Mouse (Mus musculus) liver, embryonic 15.5 days (tissue): Measurements from ENCODE around the gene OR5BS1P. TPM values are rescaled to one million over a fixed set of nuclear protein-coding genes. Genes with fewer than 3 reads are reported as not detected.
"Not testable (repeated sequence)": the region's sequence is repeated elsewhere in the genome, so short reads cannot be mapped to it uniquely, and the experiment has no call there.

Experiments used
- ATAC-seq: fragments of 200-750 bp; cut with Nextera tagmentation; 2 replicates; pipeline ENCODE4 v1.8.0; 2017; ENCODE audit warnings: moderate number of reproducible peaks, mild to moderate bottlenecking, moderate library complexity; ENCODE audit not compliant: insufficient read depth
- H3K27ac ChIP-seq: fragments of 300-500 bp; sonication (generic); replicated peaks from 2 replicates; pipeline ENCODE4 v1.5.1; 2015; ENCODE audit warnings: mild to moderate bottlenecking, inconsistent platforms
- H3K27me3 ChIP-seq: fragments of 300-500 bp; sonication (generic); 2 replicates; pipeline ENCODE4 v1.6.1; 2015; ENCODE audit warnings: mild to moderate bottlenecking, inconsistent platforms
- H3K36me3 ChIP-seq: fragments of 300-500 bp; sonication (generic); replicated peaks from 2 replicates; pipeline ENCODE4 v1.6.1; 2015; ENCODE audit warnings: moderate library complexity, mild to moderate bottlenecking, inconsistent platforms
- H3K4me1 ChIP-seq: fragments of 300-500 bp; sonication (generic); replicated peaks from 2 replicates; pipeline ENCODE4 v1.6.1; 2015; ENCODE audit warnings: inconsistent platforms
- H3K4me2 ChIP-seq: fragments of 300-500 bp; sonication (generic); 2 replicates; pipeline ENCODE4 v1.6.1; 2015; ENCODE audit warnings: moderate library complexity, mild to moderate bottlenecking, inconsistent platforms
- H3K4me3 ChIP-seq: fragments of 300-500 bp; sonication (generic); replicated peaks from 2 replicates; pipeline ENCODE4 v1.5.1; 2015; ENCODE audit warnings: mild to moderate bottlenecking, inconsistent platforms
- H3K9ac ChIP-seq: fragments of 300-500 bp; sonication (generic); 2 replicates; pipeline ENCODE4 v1.6.1; 2015; ENCODE audit warnings: moderate library complexity, mild to moderate bottlenecking, inconsistent platforms
- H3K9me3 ChIP-seq: fragments of 300-500 bp; sonication (generic); replicated peaks from 2 replicates; pipeline ENCODE4 v1.6.1; 2016; ENCODE audit warnings: inconsistent platforms
- WGBS: fragments of 180-500 bp; shearing (Covaris S2); methylation state at CpG from one replicate; pipeline ENCODE4 v1.1.7; 2015; ENCODE audit warnings: mixed read lengths; ENCODE audit not compliant: insufficient replicate concordance; 5-methylcytosine and 5-hydroxymethylcytosine counted together
- polyA plus RNA-seq: library from polyadenylated mRNA; unstranded; fragments of >200 nt; fragmentation: Nextera tagmentation; extraction: Ambion mirVana; gene quantifications from 2 replicates; pipeline ENCODE4 v1.2.1, GENCODE M21; 2015

The OR5BS1P gene
- polyA plus RNA-seq, result not detected in 2 replicates

DNA sequence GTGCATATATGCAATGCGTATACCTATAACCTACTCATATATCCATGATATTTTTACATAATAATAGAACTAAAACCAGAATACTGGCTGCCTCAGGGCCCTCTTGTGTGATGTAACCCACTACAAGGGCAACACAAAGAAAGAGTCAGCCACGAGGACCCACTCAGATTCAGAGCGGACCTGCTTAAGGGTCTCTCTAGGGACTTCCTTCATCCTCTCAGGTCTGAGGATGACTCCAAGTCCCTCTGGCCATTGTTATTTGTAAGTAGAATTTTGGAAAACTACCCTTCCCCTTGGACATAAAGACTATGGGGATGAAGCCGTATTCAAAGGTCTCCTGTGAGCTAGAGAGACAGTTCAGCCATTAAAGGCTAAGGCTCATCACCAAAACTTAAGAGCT is at the start of gene OR5BS1P:
Gene OR5BS1P, plus strand, starts transcription at position 301 of the 400 bp plus-strand sequence.
- 64% methylated on average over 4 of the region's 4 CpGs for WGBS
- Histone ChIP-seq H3K27ac (no peak within 1 kb of the TSS), H3K27me3 (no peaks in the 10 kb centered on the region), H3K4me1 (no peaks in the 10 kb centered on the region), H3K36me3 (no peaks in the 10 kb centered on the region), H3K4me2 (no peak within 1 kb of the TSS), H3K9me3 (no peaks in the 10 kb centered on the region), H3K9ac (no peak within 1 kb of the TSS), H3K4me3 (no peak within 1 kb of the TSS)
- no peak for ATAC-seq

DNA sequence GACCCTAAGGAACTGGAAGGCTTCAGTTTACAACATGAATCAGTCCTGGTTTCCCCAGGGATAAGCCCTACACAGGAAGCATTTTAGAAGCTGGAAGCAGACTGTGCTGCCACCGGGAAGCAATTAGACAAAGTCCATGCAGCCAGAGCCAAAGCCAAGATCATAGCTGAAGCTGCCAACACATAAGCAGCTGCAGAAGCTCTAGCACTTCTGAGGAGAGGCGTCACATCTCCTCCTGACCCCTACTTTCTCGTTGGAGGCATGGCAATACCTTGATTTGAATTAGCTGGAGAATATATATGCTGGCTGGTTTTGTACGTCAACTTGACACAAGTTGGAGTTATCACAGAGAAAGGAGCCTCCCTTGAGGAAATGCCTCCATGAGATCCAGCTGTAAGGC is 48.8 kb upstream of the OR5BS1P start:
- Histone ChIP-seq H3K4me2 (no peak overlapping the region), H3K4me3 (no peak overlapping the region), H3K27ac (no peak overlapping the region), H3K4me1 (no peaks in the 10 kb centered on the region), H3K27me3 (no peaks in the 10 kb centered on the region), H3K9ac (no peak overlapping the region), H3K9me3 (no peaks in the 10 kb centered on the region), H3K36me3 (no peaks in the 10 kb centered on the region)
- 44% methylated on average over 4 of the region's 4 CpGs for WGBS
- no peak for ATAC-seq

DNA sequence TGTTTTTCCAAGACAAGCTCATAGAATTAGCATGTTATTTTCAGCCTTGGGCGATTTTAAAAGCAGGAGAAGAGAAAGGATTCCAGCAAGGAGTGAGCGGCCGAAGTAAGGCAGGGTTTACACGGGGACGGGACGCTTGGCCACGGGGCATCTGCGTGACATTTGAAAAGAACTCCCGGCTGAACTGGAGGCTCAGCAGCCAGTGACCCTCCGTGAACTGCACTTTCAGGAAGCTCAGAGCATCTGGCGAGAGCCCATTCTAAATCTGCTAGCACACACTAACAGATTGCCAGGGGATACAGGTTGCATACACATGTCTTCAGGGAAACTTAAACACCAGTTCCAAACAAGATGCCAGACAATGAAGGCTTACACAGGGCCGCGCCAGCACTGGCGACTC is 45.4 kb upstream of the OR5BS1P start:
- Histone ChIP-seq H3K4me3 (no peak overlapping the region), H3K36me3 (no peaks in the 10 kb centered on the region), H3K9ac (no peak overlapping the region), H3K27me3 (no peaks in the 10 kb centered on the region), H3K4me2 (no peak overlapping the region), H3K9me3 (no peaks in the 10 kb centered on the region), H3K4me1 (no peaks in the 10 kb centered on the region), H3K27ac (no peak overlapping the region)
- ATAC-seq, result no peak
- WGBS, result 63% methylated on average over 14 of the region's 14 CpGs

DNA sequence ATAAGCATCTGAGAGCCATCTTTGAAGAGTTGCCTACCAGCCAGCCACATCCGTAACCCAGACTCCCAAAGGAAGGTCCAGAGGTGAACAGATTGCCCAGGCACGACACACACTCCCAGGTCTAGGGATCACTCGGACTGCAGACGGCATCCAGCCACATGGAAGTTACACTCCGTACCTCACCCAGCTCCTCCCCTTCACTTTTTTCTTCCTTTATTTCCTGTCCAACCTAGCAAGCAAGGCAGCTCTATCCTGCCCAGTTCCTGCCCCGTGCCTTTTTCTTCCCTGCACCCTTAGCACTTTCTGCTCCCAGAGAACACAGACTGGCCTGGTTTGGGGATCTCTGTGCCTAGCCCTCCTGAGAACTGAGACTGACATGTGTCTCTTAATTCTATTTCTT is 44.9 kb upstream of the OR5BS1P start:
- no peak for ATAC-seq
- no peak overlapping the region for H3K4me3 ChIP-seq
- WGBS, result 40% methylated on average over 6 of the region's 6 CpGs
- no peaks in the 10 kb centered on the region for H3K36me3 ChIP-seq
- H3K9me3 ChIP-seq, result no peaks in the 10 kb centered on the region
- no peak overlapping the region for H3K27ac ChIP-seq
- H3K4me2 ChIP-seq, result no peak overlapping the region
- no peak overlapping the region for H3K9ac ChIP-seq
- H3K27me3 ChIP-seq, result no peaks in the 10 kb centered on the region
- no peaks in the 10 kb centered on the region for H3K4me1 ChIP-seq

DNA sequence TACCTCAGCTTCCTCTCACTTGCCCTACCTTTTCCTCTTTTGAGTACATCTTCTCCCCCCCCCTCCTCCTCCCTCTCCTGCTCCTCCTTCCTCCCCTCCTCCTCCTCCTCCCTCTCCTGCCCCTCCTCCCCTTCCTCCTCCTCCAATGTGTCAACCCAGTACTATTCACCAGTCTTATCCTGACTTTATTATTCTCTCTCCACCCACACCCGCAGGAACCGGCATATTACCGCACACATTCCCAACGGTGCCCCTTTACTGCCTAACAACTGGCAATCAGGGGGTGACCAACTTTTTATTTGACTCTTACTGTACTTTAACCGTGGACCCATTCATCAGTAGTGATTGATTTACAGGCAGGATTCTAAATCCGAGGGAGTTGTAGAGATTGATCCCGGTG is 44.5 kb upstream of the OR5BS1P start:
- 71% methylated on average over 7 of the region's 7 CpGs for WGBS
- Histone ChIP-seq H3K9ac (no peak overlapping the region), H3K4me1 (no peaks in the 10 kb centered on the region), H3K4me3 (no peak overlapping the region), H3K36me3 (no peaks in the 10 kb centered on the region), H3K4me2 (no peak overlapping the region), H3K27me3 (no peaks in the 10 kb centered on the region), H3K9me3 (no peaks in the 10 kb centered on the region), H3K27ac (no peak overlapping the region)
- ATAC-seq, result no peak

DNA sequence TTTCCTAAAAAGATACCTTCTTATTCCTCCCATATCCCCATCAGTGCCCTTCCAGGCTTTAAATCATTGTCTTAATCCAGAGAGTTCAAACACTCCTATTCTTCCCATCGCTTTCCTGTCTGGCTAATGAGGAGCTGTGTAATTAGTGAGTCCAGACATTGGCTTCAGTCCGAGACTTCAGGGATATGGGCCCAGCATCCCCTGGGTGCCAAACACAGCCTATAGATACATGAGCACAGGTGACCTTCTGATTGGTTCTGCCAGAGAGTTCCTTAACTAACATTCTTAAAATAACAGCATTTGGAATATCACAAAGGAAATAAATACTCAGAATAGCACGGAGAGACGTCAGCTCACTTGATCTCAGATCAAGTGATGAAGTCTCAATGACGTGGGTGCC is 38.8 kb upstream of the OR5BS1P start, which contains the start of gene Olfr282:
Gene Olfr282, plus strand, starts transcription at position 301 of the 400 bp plus-strand sequence.
- not testable (repeated sequence) for ATAC-seq, H3K36me3 ChIP-seq, H3K9ac ChIP-seq, H3K4me3 ChIP-seq, H3K9me3 ChIP-seq, H3K4me1 ChIP-seq, H3K27ac ChIP-seq, H3K4me2 ChIP-seq, H3K27me3 ChIP-seq
- 63% methylated on average over 5 of the region's 5 CpGs for WGBS

DNA sequence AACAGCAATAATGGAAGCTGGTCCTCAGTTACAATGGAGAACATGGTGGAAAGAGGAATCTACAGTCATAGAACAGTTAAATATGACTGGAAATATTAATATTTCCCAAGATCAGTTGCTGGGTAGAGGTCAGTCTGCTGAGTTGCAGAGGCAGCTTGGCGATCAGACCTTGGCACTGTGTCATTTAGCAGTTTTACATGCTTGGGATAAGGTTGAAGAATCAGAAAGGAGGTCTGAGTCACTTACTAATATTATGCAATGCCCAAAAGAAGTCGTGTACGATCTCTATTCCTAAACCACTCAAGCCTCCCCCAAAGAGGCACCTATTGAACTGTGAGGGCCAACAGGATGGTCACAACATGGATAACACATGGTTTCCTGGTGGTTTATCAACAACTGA is 25.1 kb upstream of the OR5BS1P start:
- H3K27ac ChIP-seq, result no peak overlapping the region
- no peaks in the 10 kb centered on the region for H3K9me3 ChIP-seq
- H3K4me1 ChIP-seq, result no peaks in the 10 kb centered on the region
- H3K9ac ChIP-seq, result no peak overlapping the region
- WGBS, result 61% methylated on average over 3 of the region's 3 CpGs
- no peak overlapping the region for H3K4me3 ChIP-seq
- ATAC-seq, result no peak
- no peaks in the 10 kb centered on the region for H3K36me3 ChIP-seq
- no peak overlapping the region for H3K4me2 ChIP-seq
- no peaks in the 10 kb centered on the region for H3K27me3 ChIP-seq

DNA sequence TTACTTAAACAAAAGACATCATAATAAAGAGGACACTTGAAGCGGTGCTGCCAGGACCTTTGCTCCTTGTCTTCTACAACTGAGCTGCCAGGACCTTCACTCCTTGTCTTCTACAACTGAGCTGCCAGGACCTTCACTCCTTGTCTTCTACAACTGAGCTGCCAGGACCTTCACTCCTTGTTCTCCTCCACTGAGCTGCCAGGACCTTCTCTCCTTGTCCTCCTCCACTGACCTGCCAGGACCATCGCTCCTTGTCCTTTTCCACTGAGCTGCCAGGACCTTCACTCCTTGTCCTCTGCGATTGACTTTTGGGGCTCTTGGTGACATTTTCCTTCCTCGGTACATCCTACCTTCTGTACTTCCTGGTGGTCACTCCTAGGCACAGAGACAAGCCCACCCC is 21.2 kb upstream of the OR5BS1P start:
- H3K9ac ChIP-seq, result no peak overlapping the region
- H3K4me2 ChIP-seq, result no peak overlapping the region
- H3K27me3 ChIP-seq, result no peaks in the 10 kb centered on the region
- no peaks in the 10 kb centered on the region for H3K36me3 ChIP-seq
- no peak for ATAC-seq
- no peaks in the 10 kb centered on the region for H3K4me1 ChIP-seq
- no peaks in the 10 kb centered on the region for H3K9me3 ChIP-seq
- WGBS, result 56% methylated on average over 4 of the region's 4 CpGs
- H3K27ac ChIP-seq, result no peak overlapping the region
- no peak overlapping the region for H3K4me3 ChIP-seq

DNA sequence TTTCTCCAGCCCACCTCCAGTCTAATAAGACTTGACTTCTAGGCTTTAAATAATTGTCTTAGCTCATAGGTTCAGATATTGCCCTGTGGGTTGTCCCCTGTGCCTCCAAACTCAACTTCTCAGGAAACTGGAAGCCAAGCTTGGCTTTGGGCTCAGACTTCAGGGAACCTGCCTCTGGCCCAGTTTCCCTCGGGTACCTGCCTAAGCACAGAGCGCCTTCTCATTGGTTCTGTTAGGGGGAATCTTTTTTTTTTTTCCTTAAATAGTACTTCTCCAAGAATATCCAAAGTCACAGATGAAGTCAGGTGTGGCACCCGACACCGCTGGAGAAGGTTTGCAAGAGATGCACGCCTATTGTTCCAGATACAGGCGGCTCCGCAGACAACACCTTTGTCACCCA is 17.4 kb upstream of the OR5BS1P start, which contains the start of gene Olfr281:
Gene Olfr281, plus strand, starts transcription at position 301 of the 400 bp plus-strand sequence.
- Histone ChIP-seq H3K9me3 (no peaks in the 10 kb centered on the region), H3K4me2 (no peak within 1 kb of the TSS), H3K27ac (no peak within 1 kb of the TSS), H3K27me3 (no peaks in the 10 kb centered on the region), H3K9ac (no peak within 1 kb of the TSS), H3K36me3 (no peaks in the 10 kb centered on the region), H3K4me1 (no peaks in the 10 kb centered on the region), H3K4me3 (no peak within 1 kb of the TSS)
- 72% methylated on average over 7 of the region's 7 CpGs for WGBS
- ATAC-seq, result no peak

DNA sequence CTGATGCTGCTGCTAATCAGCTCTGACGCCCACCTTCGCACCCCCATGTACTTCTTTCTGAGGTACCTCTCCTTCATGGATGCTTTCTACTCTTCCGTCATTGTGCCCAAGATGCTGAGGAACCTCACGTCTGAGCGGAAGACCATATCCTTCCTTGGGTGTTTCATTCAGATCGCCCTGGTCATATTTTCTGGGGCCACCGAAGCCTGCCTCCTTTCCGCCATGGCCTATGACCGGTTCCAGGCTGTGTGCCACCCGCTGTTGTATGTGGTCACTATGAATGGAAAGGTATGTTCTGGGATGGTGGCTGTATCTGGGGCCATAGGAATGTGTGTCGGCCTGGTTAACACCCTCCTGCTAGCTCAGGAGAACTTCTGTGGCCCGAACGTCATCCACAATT is 1.8 kb downstream of the OR5BS1P start:
- Histone ChIP-seq H3K36me3 (no peaks in the 10 kb centered on the region), H3K4me3 (no peak overlapping the region), H3K4me2 (no peak overlapping the region), H3K27me3 (no peaks in the 10 kb centered on the region), H3K9me3 (no peaks in the 10 kb centered on the region), H3K4me1 (no peaks in the 10 kb centered on the region), H3K9ac (no peak overlapping the region), H3K27ac (no peak overlapping the region)
- 76% methylated on average over 13 of the region's 13 CpGs for WGBS
- ATAC-seq, result no peak

DNA sequence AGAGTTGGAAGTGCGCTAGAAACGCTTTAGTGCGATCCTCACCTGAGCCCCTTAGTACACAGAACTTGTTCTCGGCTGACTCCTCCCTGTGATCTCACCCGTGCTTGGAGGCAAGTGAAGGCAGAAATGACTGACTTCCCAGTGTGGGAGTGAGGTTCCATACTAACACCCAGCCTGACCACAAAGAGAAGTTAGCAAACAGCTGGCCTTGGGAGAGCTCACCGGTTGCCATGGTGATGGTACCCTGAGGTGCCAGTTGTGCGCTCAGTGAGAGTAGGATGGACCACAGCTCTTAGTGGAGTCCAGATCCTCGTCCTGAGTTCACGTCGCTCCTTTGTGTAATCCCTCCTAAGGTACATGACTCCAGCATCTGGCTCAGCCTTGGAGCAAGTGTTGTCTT is 5.3 kb downstream of the OR5BS1P start:
- no peaks in the 10 kb centered on the region for H3K27me3 ChIP-seq
- H3K36me3 ChIP-seq, result no peaks in the 10 kb centered on the region
- no peaks in the 10 kb centered on the region for H3K4me1 ChIP-seq
- H3K4me2 ChIP-seq, result no peak overlapping the region
- H3K9me3 ChIP-seq, result no peaks in the 10 kb centered on the region
- no peak overlapping the region for H3K27ac ChIP-seq
- H3K4me3 ChIP-seq, result no peak overlapping the region
- WGBS, result 67% methylated on average over 10 of the region's 10 CpGs
- ATAC-seq, result no peak
- H3K9ac ChIP-seq, result no peak overlapping the region

DNA sequence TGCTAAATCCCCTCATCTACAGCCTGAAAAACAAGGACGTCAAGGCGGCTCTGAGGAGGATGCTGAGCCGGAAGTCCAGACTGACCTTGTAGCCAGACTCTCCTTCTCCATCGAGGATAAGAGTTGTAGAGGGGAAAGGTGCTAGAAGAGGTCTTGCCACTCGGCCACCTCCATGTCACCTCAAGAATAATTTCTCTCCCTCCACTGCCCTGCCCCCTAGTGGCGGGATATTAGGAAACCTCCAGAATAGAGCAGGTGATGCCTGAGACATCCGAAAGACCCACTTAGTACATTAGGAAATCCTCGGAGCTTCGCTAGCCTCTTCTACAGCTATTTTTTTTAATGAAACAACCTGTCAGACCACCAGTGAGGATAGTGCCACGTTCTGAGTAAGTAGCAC is 5.7 kb downstream of the OR5BS1P start:
- no peaks in the 10 kb centered on the region for H3K36me3 ChIP-seq
- no peaks in the 10 kb centered on the region for H3K9me3 ChIP-seq
- no peak overlapping the region for H3K27ac ChIP-seq
- no peak overlapping the region for H3K4me3 ChIP-seq
- WGBS, result 41% methylated on average over 10 of the region's 10 CpGs
- no peak overlapping the region for H3K9ac ChIP-seq
- no peaks in the 10 kb centered on the region for H3K27me3 ChIP-seq
- H3K4me1 ChIP-seq, result no peaks in the 10 kb centered on the region
- no peak for ATAC-seq
- no peak overlapping the region for H3K4me2 ChIP-seq
